Mouse (Mus musculus): ENCODE results near the gene Tmem45b.
"Not testable (repeated sequence)": the region's sequence is repeated elsewhere in the genome, so short reads cannot be mapped to it uniquely, and the experiment has no call there.

Gene Tmem45b

GRCm38 (mm10) chr9:31463692-31464474, at the start of gene Tmem45b:
Tmem45b (minus strand) TSS chr9:31464462.
- DNase-seq: no peak

GRCm38 (mm10) chr9:31508189-31508588, 43.9 kb upstream of the Tmem45b start:
- no peak for DNase-seq

- not testable (repeated sequence) for DNase-seq
Measured at GRCm38 (mm10) chr9:31501221-31501620, 37.0 kb upstream of the Tmem45b start.

GRCm38 (mm10) chr9:31463190-31463589, 1.1 kb downstream of the Tmem45b start:
- no peak for DNase-seq

- no peak for DNase-seq
Measured at GRCm38 (mm10) chr9:31454356-31454755, 9.9 kb downstream of the Tmem45b start.

GRCm38 (mm10) chr9:31452166-31452565, 12.1 kb downstream of the Tmem45b start:
- no peak for DNase-seq

GRCm38 (mm10) chr9:31449145-31449772, 15.0 kb downstream of the Tmem45b start:
- DNase-seq: no peak

GRCm38 (mm10) chr9:31444236-31444635, 20.0 kb downstream of the Tmem45b start:
- no peak for DNase-seq

GRCm38 (mm10) chr9:31441487-31441886, 22.8 kb downstream of the Tmem45b start:
- no peak for DNase-seq

GRCm38 (mm10) chr9:31440366-31440765, 23.9 kb downstream of the Tmem45b start:
- no peak for DNase-seq

GRCm38 (mm10) chr9:31439341-31439740, 24.9 kb downstream of the Tmem45b start:
- no peak for DNase-seq

GRCm38 (mm10) chr9:31438834-31439233, 25.4 kb downstream of the Tmem45b start:
- no peak for DNase-seq

GRCm38 (mm10) chr9:31437861-31438260, 26.4 kb downstream of the Tmem45b start:
- DNase-seq: no peak

GRCm38 (mm10) chr9:31435415-31435814, 28.8 kb downstream of the Tmem45b start:
- no peak for DNase-seq

- DNase-seq: no peak
Measured at GRCm38 (mm10) chr9:31433431-31433830, 30.8 kb downstream of the Tmem45b start.

GRCm38 (mm10) chr9:31432336-31432975, 31.8 kb downstream of the Tmem45b start:
- DNase-seq: no peak

GRCm38 (mm10) chr9:31431751-31432150, 32.5 kb downstream of the Tmem45b start:
- DNase-seq: no peak

GRCm38 (mm10) chr9:31430011-31430410, 34.3 kb downstream of the Tmem45b start:
- DNase-seq: no peak

GRCm38 (mm10) chr9:31428971-31429370, 35.3 kb downstream of the Tmem45b start:
- DNase-seq: no peak

- DNase-seq: no peak
Measured at GRCm38 (mm10) chr9:31422143-31422542, 42.1 kb downstream of the Tmem45b start.

GRCm38 (mm10) chr9:31418821-31419220, 45.4 kb downstream of the Tmem45b start:
- peak; percentile 37 to 49 for DNase-seq

- no peak for DNase-seq
Measured at GRCm38 (mm10) chr9:31412165-31412564, 52.1 kb downstream of the Tmem45b start.

- DNase-seq: peak; percentile 46 to 49
Measured at GRCm38 (mm10) chr9:31405217-31405616, 59.0 kb downstream of the Tmem45b start.

- no peak for DNase-seq
Measured at GRCm38 (mm10) chr9:31404311-31404710, 60.0 kb downstream of the Tmem45b start.
